Mouse (Mus musculus): ENCODE results near the gene Cep95. TPM values are rescaled to one million over a fixed set of nuclear protein-coding genes. Genes with fewer than 3 reads are reported as not detected.
"Not testable (repeated sequence)": the region's sequence is repeated elsewhere in the genome, so short reads cannot be mapped to it uniquely, and the experiment has no call there.

Cep95 gene
- polyA plus RNA-seq, 1 experiment from 2014 or later = 12.7 TPM

GRCm38 (mm10) chr11:106787131-106788025 lies 1.7 kb upstream of the Cep95 start:
- no peaks in the 10 kb centered on the region for H3K27me3 ChIP-seq (ENCODE audit: insufficient read depth, low read length)
- WGBS = under 1% methylated on average over 64 of the region's 65 CpGs
- no peak for TF ChIP-seq CTCF (IDR thresholded peaks at IDR 0.05; ENCODE audit: low read depth)
- ATAC-seq (replicated peaks; ENCODE audit: low FRiP score, low read depth) (peak; percentile 26), DNase-seq (ENCODE audit: low spot score) (peak; percentile 95)
- H3K4me2 ChIP-seq (ENCODE audit: low read length) = peak overlapping the region; percentile 66
- peak overlapping the region; percentile 96 for H3K9ac ChIP-seq (ENCODE audit: low read depth, low read length)
- peak overlapping the region; percentile 99 for H3K27ac ChIP-seq
- H3K36me3 ChIP-seq (ENCODE audit: insufficient read depth, low read length) = peaks cover 37% of the 10 kb centered on the region
- H3K4me1 ChIP-seq (replicated peaks; ENCODE audit: insufficient read depth, low read length) = no peaks in the 10 kb centered on the region
- H3K4me3 ChIP-seq (replicated peaks; ENCODE audit: low read depth, low read length) = peak overlapping the region; percentile 95
- H3K9me3 ChIP-seq (replicated peaks; ENCODE audit: low read length) = no peaks in the 10 kb centered on the region

- peak overlapping the region; percentile 95 for H3K4me3 ChIP-seq (replicated peaks; ENCODE audit: low read depth, low read length)
- peak overlapping the region; percentile 96 for H3K9ac ChIP-seq (ENCODE audit: low read depth, low read length)
- no peaks in the 10 kb centered on the region for H3K4me1 ChIP-seq (replicated peaks; ENCODE audit: insufficient read depth, low read length)
- peak; percentile 99 for DNase-seq (ENCODE audit: low spot score)
- no peak for TF ChIP-seq CTCF (IDR thresholded peaks at IDR 0.05; ENCODE audit: low read depth)
- H3K9me3 ChIP-seq (replicated peaks; ENCODE audit: low read length) = no peaks in the 10 kb centered on the region
- peak overlapping the region; percentile 99 for H3K27ac ChIP-seq
- H3K27me3 ChIP-seq (ENCODE audit: insufficient read depth, low read length) = no peaks in the 10 kb centered on the region
- peak overlapping the region; percentile 85 for H3K4me2 ChIP-seq (ENCODE audit: low read length)
- WGBS = under 1% methylated on average over 62 of the region's 79 CpGs
- ATAC-seq (replicated peaks; ENCODE audit: low FRiP score, low read depth) = peak; percentile 74
- peaks cover 32% of the 10 kb centered on the region for H3K36me3 ChIP-seq (ENCODE audit: insufficient read depth, low read length)
These were observed 852 bp upstream of the Cep95 start for GRCm38 (mm10) chr11:106788026-106788774.

GRCm38 (mm10) chr11:106789649-106790048 lies 597 bp downstream of the Cep95 start:
- ATAC-seq (replicated peaks; ENCODE audit: low FRiP score, low read depth) = no peak
- H3K4me3 ChIP-seq (replicated peaks; ENCODE audit: low read depth, low read length) = peak overlapping the region; percentile 95
- 1% methylated on average over 6 of the region's 6 CpGs for WGBS

GRCm38 (mm10) chr11:106793846-106794245 lies 4.8 kb downstream of the Cep95 start:
- Histone ChIP-seq H3K4me2 (ENCODE audit: low read length) (no peak overlapping the region), H3K27ac (no peak overlapping the region), H3K9ac (ENCODE audit: low read depth, low read length) (no peak overlapping the region), H3K4me3 (replicated peaks; ENCODE audit: low read depth, low read length) (no peak overlapping the region), H3K27me3 (ENCODE audit: insufficient read depth, low read length) (no peaks in the 10 kb centered on the region), H3K9me3 (replicated peaks; ENCODE audit: low read length) (no peaks in the 10 kb centered on the region), H3K36me3 (ENCODE audit: insufficient read depth, low read length) (peaks cover 30% of the 10 kb centered on the region), H3K4me1 (replicated peaks; ENCODE audit: insufficient read depth, low read length) (no peaks in the 10 kb centered on the region)
- ATAC-seq (replicated peaks; ENCODE audit: low FRiP score, low read depth) (no peak), DNase-seq (ENCODE audit: low spot score) (no peak)
- WGBS = 74% methylated on average over 4 of the region's 4 CpGs
- TF ChIP-seq CTCF (IDR thresholded peaks at IDR 0.05; ENCODE audit: low read depth) = peak; percentile 44

More at GRCm38 (mm10) chr11:106789649-106790048, 597 bp downstream of the Cep95 start:
- Histone ChIP-seq H3K36me3 (ENCODE audit: insufficient read depth, low read length) (peaks cover 28% of the 10 kb centered on the region), H3K4me1 (replicated peaks; ENCODE audit: insufficient read depth, low read length) (no peaks in the 10 kb centered on the region), H3K9me3 (replicated peaks; ENCODE audit: low read length) (no peaks in the 10 kb centered on the region), H3K4me2 (ENCODE audit: low read length) (peak overlapping the region; percentile 85), H3K27me3 (ENCODE audit: insufficient read depth, low read length) (no peaks in the 10 kb centered on the region), H3K9ac (ENCODE audit: low read depth, low read length) (peak overlapping the region; percentile 96), H3K27ac (peak overlapping the region; percentile 99)
- peak; percentile 54 for DNase-seq (ENCODE audit: low spot score)
- no peak for TF ChIP-seq CTCF (IDR thresholded peaks at IDR 0.05; ENCODE audit: low read depth)

GRCm38 (mm10) chr11:106795679-106796078 lies 6.6 kb downstream of the Cep95 start:
- Histone ChIP-seq H3K4me2 (ENCODE audit: low read length) (no peak overlapping the region), H3K27ac (peak overlapping the region; percentile 64), H3K9me3 (replicated peaks; ENCODE audit: low read length) (no peaks in the 10 kb centered on the region), H3K27me3 (ENCODE audit: insufficient read depth, low read length) (no peaks in the 10 kb centered on the region), H3K4me3 (replicated peaks; ENCODE audit: low read depth, low read length) (no peak overlapping the region), H3K9ac (ENCODE audit: low read depth, low read length) (no peak overlapping the region), H3K36me3 (ENCODE audit: insufficient read depth, low read length) (peaks cover 43% of the 10 kb centered on the region), H3K4me1 (replicated peaks; ENCODE audit: insufficient read depth, low read length) (no peaks in the 10 kb centered on the region)
- whole genome bisulfite sequencing = 33% methylated on average over 9 of the region's 9 CpGs
- peak; percentile 57 for DNase-seq (ENCODE audit: low spot score)
- TF ChIP-seq CTCF (IDR thresholded peaks at IDR 0.05; ENCODE audit: low read depth) = no peak
- ATAC-seq (replicated peaks; ENCODE audit: low FRiP score, low read depth) = peak; percentile 51; the same call in 1 of the 2 replicates

- no peak overlapping the region for H3K27ac ChIP-seq
- WGBS = 83% methylated on average over 10 of the region's 10 CpGs
- H3K9me3 ChIP-seq (replicated peaks; ENCODE audit: low read length) = no peaks in the 10 kb centered on the region
- no peak overlapping the region for H3K9ac ChIP-seq (ENCODE audit: low read depth, low read length)
- no peak for TF ChIP-seq CTCF (IDR thresholded peaks at IDR 0.05; ENCODE audit: low read depth)
- H3K36me3 ChIP-seq (ENCODE audit: insufficient read depth, low read length) = peaks cover 55% of the 10 kb centered on the region
- no peak for DNase-seq (ENCODE audit: low spot score)
- no peak overlapping the region for H3K4me3 ChIP-seq (replicated peaks; ENCODE audit: low read depth, low read length)
- H3K27me3 ChIP-seq (ENCODE audit: insufficient read depth, low read length) = no peaks in the 10 kb centered on the region
- no peak for ATAC-seq (replicated peaks; ENCODE audit: low FRiP score, low read depth)
- no peaks in the 10 kb centered on the region for H3K4me1 ChIP-seq (replicated peaks; ENCODE audit: insufficient read depth, low read length)
- no peak overlapping the region for H3K4me2 ChIP-seq (ENCODE audit: low read length)
These were observed 13.1 kb downstream of the Cep95 start for GRCm38 (mm10) chr11:106802069-106802627.

- DNase-seq (ENCODE audit: low spot score); H3K9me3 ChIP-seq (replicated peaks; ENCODE audit: low read length); H3K4me1 ChIP-seq (replicated peaks; ENCODE audit: insufficient read depth, low read length); H3K9ac ChIP-seq (ENCODE audit: low read depth, low read length); H3K27me3 ChIP-seq (ENCODE audit: insufficient read depth, low read length); H3K4me2 ChIP-seq (ENCODE audit: low read length); H3K27ac ChIP-seq; ATAC-seq (replicated peaks; ENCODE audit: low FRiP score, low read depth); H3K4me3 ChIP-seq (replicated peaks; ENCODE audit: low read depth, low read length): not testable (repeated sequence)
- H3K36me3 ChIP-seq (ENCODE audit: insufficient read depth, low read length) = peaks cover 45% of the 10 kb centered on the region
- 82% methylated on average over 1 of the region's 1 CpGs for WGBS
These were observed 18.4 kb downstream of the Cep95 start for GRCm38 (mm10) chr11:106807442-106807841.
